Mouse (Mus musculus) intestine, embryonic 16.5 days (tissue): ENCODE data around the gene Ppox. TPM values are rescaled to one million over a fixed set of nuclear protein-coding genes. Genes with fewer than 3 reads are reported as not detected.

ENCODE experiments used
- ATAC-seq: fragments of 200-750 bp; cut with Nextera tagmentation; 2 replicates; pipeline ENCODE4 v1.8.0; 2017; ENCODE audit warnings: moderate TSS enrichment, moderate library complexity
- H3K27ac ChIP-seq: fragments of 300-500 bp; sonication (generic); 2 replicates; pipeline ENCODE4 v1.5.1; 2014; ENCODE audit warnings: mild to moderate bottlenecking, low read length
- H3K27me3 ChIP-seq: fragments of 300-500 bp; sonication (generic); replicated peaks from 2 replicates; pipeline ENCODE4 v1.6.1; 2014; ENCODE audit warnings: low read length, control low read depth, mixed read lengths; ENCODE audit not compliant: control insufficient read depth, insufficient read depth
- H3K36me3 ChIP-seq: fragments of 300-500 bp; sonication (generic); 2 replicates; pipeline ENCODE4 v1.6.1; 2014; ENCODE audit warnings: low read length, control low read depth; ENCODE audit not compliant: control insufficient read depth, insufficient read depth
- H3K4me1 ChIP-seq: fragments of 300-500 bp; sonication (generic); 2 replicates; pipeline ENCODE4 v1.6.1; 2014; ENCODE audit warnings: low read length, control low read depth, mixed read lengths; ENCODE audit not compliant: control insufficient read depth, insufficient read depth
- H3K4me2 ChIP-seq: fragments of 300-500 bp; sonication (generic); 2 replicates; pipeline ENCODE4 v1.6.1; 2014; ENCODE audit warnings: low read depth, low read length, control low read depth
- H3K4me3 ChIP-seq: fragments of 300-500 bp; sonication (generic); 2 replicates; pipeline ENCODE4 v1.5.1; 2014; ENCODE audit warnings: mild to moderate bottlenecking, low read length
- H3K9ac ChIP-seq: fragments of 300-500 bp; sonication (generic); 2 replicates; pipeline ENCODE4 v1.6.1; 2014; ENCODE audit warnings: low read depth, low read length
- H3K9me3 ChIP-seq: fragments of 300-500 bp; sonication (generic); 2 replicates; pipeline ENCODE4 v1.6.1; 2016; ENCODE audit warnings: low read length, control low read depth; ENCODE audit not compliant: control insufficient read depth
- WGBS: fragments of 180-500 bp; shearing (Covaris S2); extraction: QIAGEN DNeasy Blood & Tissue Kit; methylation state at CpG from one replicate; pipeline ENCODE4 v1.1.7; 2014; 5-methylcytosine and 5-hydroxymethylcytosine counted together
- polyA plus RNA-seq: library from polyadenylated mRNA; unstranded; fragments of >200 nt; fragmentation: Nextera tagmentation; extraction: Ambion mirVana; gene quantifications from 2 replicates; pipeline ENCODE4 v1.2.1, GENCODE M21; 2015

Gene Ppox
- polyA plus RNA-seq, 1 experiment from 2014 or later, result 40.9 TPM

GRCm38 (mm10) chr1:171288328-171288727 is 7.3 kb upstream of the Ppox start:
- 0 out of 2 replicates have a peak overlapping the region, but pooled peaks have one; percentile 6 for H3K27ac ChIP-seq
- no peak overlapping the region; the same call in 1 of the 2 replicates for H3K4me3 ChIP-seq

DNA sequence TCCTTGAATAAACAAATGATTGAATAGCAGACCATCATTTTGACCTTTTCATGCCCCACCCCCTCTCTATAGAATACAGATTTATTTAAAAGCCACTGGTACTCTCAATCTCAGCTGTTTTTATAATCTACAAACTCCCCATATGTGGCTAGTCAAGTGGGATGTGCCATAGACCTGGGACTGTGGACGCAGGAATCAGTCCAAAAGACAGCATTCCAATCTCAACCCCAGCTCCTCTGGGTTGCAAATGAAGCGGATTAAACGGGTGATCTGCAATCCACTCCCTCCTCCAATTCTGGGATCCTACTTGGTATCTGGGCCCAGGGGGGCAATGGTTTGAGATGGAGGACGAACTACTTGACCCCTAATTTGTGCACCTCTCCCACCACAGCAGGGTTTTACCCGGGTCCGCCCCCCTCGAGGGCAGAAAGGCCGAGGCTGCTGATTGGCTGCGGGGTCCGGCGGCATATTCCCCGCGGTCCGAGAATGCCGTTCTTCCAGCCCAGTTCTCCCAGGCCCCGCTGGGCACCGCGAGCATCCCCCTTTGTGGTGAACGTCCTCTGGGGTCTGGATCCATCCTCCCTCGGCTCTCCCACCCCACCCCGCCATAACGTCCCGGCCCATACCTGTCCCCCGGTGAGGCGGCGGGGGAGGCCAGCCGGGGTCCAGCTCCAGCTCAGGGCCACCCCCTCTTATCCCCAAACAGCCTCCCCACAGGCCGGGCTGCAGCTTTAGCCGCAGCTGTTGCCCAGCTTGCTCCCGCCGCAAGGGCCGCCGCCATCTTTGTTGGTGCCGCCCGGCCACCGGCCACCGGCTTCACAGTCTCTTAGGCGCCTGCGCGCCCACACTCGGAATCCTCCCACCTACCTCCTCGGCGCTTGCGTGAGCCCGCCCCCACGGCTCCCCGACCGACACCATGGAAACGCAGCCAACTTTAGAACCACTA is 6.4 kb upstream of the Ppox start, which contains the start of gene Usp21:
TSS of gene Usp21 (minus strand) at position 856 of the 946 bp plus-strand sequence.
- Histone ChIP-seq H3K4me2 (peak within 1 kb of the TSS; percentile 73), H3K9ac (peak within 1 kb of the TSS; percentile 90), H3K27ac (peak within 1 kb of the TSS; percentile 74), H3K9me3 (no peaks in the 10 kb centered on the region), H3K36me3 (peaks cover 8% of the 10 kb centered on the region; the same call in 1 of the 2 replicates), H3K27me3 (no peaks in the 10 kb centered on the region), H3K4me3 (peak within 1 kb of the TSS; percentile 71), H3K4me1 (peaks cover 9% of the 10 kb centered on the region)
- WGBS, result under 1% methylated on average over 45 of the region's 49 CpGs
- peak; percentile 95 for ATAC-seq

More at GRCm38 (mm10) chr1:171288328-171288727, 7.3 kb upstream of the Ppox start:
- peaks cover 11% of the 10 kb centered on the region for H3K4me1 ChIP-seq
- H3K27me3 ChIP-seq, result no peaks in the 10 kb centered on the region
- WGBS, result 61% methylated on average over 4 of the region's 4 CpGs
- H3K4me2 ChIP-seq, result no peak overlapping the region
- no peak for ATAC-seq
- no peak overlapping the region for H3K9ac ChIP-seq
- H3K9me3 ChIP-seq, result no peaks in the 10 kb centered on the region
- peaks cover 8% of the 10 kb centered on the region; the same call in 1 of the 2 replicates for H3K36me3 ChIP-seq

DNA sequence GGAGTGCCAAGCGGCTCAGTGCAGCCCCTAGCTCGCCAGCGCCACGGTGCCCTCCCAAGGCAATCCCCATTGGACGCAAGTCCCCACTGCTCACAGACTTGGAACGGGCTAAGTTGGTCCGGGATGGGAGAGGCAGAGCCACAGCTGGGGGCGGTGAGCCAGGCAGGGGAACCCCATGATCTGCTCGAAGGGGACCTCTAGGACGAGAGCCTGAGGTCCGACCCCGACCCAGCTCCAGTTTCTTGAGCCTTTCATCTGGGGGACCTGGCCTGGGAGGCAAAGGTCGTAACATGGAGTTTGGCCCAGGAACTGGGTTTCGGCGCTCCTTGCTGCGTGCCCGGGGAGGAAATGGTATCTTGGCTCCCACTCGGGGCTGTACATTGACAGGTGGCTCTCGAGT is 5.5 kb upstream of the Ppox start:
- Histone ChIP-seq H3K9me3 (no peaks in the 10 kb centered on the region), H3K4me1 (peaks cover 15% of the 10 kb centered on the region), H3K36me3 (peaks cover 8% of the 10 kb centered on the region; the same call in 1 of the 2 replicates), H3K27me3 (no peaks in the 10 kb centered on the region), H3K27ac (no peak overlapping the region), H3K4me3 (no peak overlapping the region), H3K9ac (no peak overlapping the region), H3K4me2 (no peak overlapping the region)
- no peak for ATAC-seq
- WGBS, result 90% methylated on average over 19 of the region's 19 CpGs

DNA sequence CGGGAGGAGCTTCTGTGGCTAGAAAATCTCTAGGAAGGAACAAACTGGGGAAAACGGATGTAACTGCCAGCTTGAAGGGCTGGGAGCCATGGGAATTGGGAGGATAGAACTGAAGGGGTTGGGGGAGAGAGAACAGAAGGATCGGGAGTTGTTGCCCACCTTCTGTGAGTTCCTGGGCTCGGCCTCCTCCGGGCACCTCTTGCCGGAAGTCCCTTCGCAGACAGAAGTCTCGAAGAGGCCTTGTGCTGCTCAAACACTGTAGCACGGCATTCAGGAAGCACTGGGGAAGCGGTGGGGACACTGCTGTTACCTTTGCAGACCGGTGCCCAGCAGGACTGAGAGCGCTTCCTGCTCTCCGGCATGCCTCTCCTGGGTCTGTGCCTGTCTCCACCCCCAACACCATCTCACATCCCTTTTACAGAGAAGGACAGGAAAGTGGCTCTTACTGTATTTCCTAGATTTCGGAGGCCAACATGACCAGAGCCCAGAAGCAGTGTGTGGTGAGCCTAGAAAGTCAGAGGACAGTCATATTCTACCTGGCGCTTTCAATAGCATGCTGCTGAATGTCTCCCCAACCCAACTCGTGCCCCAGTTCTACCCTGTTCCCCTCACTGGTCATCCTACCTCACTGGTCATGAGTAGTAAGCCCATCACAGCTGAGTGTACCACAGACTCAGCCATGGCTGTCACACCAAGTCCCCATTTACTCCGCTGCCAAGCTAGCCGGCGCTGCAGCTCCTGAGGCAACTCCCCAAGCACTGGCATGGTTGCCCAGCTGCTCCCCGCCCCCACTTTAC is 4.3 kb upstream of the Ppox start:
- Histone ChIP-seq H3K27ac (no peak overlapping the region), H3K4me1 (peaks cover 17% of the 10 kb centered on the region), H3K9ac (no peak overlapping the region), H3K9me3 (no peaks in the 10 kb centered on the region), H3K4me3 (no peak overlapping the region; the same call in 1 of the 2 replicates), H3K4me2 (no peak overlapping the region), H3K27me3 (no peaks in the 10 kb centered on the region), H3K36me3 (peaks cover 8% of the 10 kb centered on the region; the same call in 1 of the 2 replicates)
- 84% methylated on average over 20 of the region's 20 CpGs for WGBS
- no peak for ATAC-seq

GRCm38 (mm10) chr1:171284491-171284890 is 3.5 kb upstream of the Ppox start:
- H3K9me3 ChIP-seq, result no peaks in the 10 kb centered on the region
- peaks cover 8% of the 10 kb centered on the region; the same call in 1 of the 2 replicates for H3K36me3 ChIP-seq
- ATAC-seq, result no peak
- H3K27me3 ChIP-seq, result no peaks in the 10 kb centered on the region
- no peak overlapping the region for H3K9ac ChIP-seq
- peaks cover 23% of the 10 kb centered on the region for H3K4me1 ChIP-seq
- 89% methylated on average over 15 of the region's 15 CpGs for WGBS
- no peak overlapping the region for H3K4me3 ChIP-seq
- H3K4me2 ChIP-seq, result no peak overlapping the region
- no peak overlapping the region for H3K27ac ChIP-seq

DNA sequence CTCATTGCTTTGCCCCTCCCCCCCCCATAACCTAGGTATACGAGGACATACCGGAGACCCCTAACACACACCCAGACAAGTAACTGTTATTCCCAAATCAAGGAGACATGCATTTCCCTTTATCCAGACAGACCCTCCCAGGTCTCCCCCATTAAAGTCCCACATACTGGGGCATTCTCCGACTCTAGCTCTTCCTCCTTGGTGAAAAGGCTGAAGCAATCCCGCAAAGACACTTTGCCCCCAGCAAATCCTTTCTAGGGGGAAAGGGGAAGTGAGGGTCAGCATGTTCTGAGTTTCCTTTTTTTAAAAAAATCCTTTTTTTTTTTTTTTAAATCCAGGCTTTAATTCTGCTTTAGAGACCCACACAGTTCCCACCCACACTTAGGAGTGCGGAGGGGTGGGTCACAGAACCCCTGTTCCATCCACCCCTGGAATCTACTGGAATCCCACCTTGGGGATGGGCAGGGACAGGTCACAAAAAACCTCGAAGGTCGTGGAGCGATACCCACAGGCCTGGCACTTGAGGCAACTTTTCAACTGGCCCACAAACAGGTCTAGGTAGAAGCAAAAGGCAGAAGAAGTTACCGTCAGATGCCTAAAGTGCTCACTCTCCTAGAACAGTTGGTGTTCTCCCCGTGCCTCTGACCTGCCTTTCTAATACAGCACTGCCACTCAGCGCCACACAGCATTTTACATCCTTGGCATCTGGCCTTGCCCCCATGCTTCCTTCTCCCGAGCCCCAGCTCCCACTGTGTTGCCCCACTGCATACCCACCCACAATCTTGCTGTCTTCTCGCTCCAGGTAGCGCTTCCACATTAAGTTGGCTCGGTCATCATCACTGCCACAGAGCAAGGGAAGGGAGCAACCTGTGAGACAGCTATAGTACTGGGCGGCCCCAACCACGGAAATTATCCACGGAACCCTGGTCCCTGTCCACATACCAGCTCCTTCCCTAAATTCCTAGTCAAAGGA is 2.5 kb upstream of the Ppox start:
- Histone ChIP-seq H3K9ac (no peak overlapping the region), H3K27me3 (no peaks in the 10 kb centered on the region), H3K4me3 (no peak overlapping the region), H3K9me3 (no peaks in the 10 kb centered on the region), H3K27ac (no peak overlapping the region), H3K4me1 (peaks cover 23% of the 10 kb centered on the region), H3K36me3 (peaks cover 8% of the 10 kb centered on the region; the same call in 1 of the 2 replicates), H3K4me2 (no peak overlapping the region)
- WGBS, result 91% methylated on average over 18 of the region's 18 CpGs
- no peak for ATAC-seq

GRCm38 (mm10) chr1:171282086-171282805 is 1.3 kb upstream of the Ppox start:
- no peaks in the 10 kb centered on the region for H3K27me3 ChIP-seq
- H3K9ac ChIP-seq, result peak overlapping the region; percentile 77; the same call in 1 of the 2 replicates
- H3K27ac ChIP-seq, result no peak overlapping the region; the same call in 1 of the 2 replicates
- H3K9me3 ChIP-seq, result no peaks in the 10 kb centered on the region
- no peak for ATAC-seq
- WGBS, result 79% methylated on average over 18 of the region's 18 CpGs
- H3K4me3 ChIP-seq, result peak overlapping the region; percentile 68
- H3K4me2 ChIP-seq, result peak overlapping the region; percentile 83
- H3K36me3 ChIP-seq, result peaks cover 14% of the 10 kb centered on the region
- peaks cover 20% of the 10 kb centered on the region for H3K4me1 ChIP-seq

DNA sequence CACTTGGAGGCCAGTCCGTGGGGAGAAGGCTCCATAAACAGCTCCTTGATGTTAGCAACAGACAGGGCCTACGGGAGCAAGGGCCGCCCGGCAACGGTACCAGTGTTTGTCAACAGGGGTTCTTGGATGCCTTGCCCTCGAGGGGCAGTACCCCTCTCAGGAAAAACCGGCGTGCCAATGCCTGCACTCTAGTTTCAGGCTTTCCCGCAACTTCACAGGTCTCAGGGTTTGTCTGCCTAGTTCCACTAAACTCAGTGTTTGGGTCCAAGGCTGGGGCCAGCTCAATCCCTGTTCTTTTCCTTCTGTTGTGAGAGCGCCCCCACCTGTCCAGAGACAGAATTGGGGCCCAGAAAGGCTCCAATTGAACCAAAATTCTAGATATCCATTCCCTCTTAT is 540 bp upstream of the Ppox start:
- H3K36me3 ChIP-seq, result peaks cover 20% of the 10 kb centered on the region
- peak overlapping the region; percentile 77 for H3K9ac ChIP-seq
- peak; percentile 58 for ATAC-seq

More for the DNA sequence above, 540 bp upstream of the Ppox start:
- H3K27ac ChIP-seq, result peak overlapping the region; percentile 91
- under 1% methylated on average over 10 of the region's 10 CpGs for WGBS
- H3K4me1 ChIP-seq, result peaks cover 17% of the 10 kb centered on the region
- no peaks in the 10 kb centered on the region for H3K9me3 ChIP-seq
- no peaks in the 10 kb centered on the region for H3K27me3 ChIP-seq
- H3K4me2 ChIP-seq, result peak overlapping the region; percentile 83
- peak overlapping the region; percentile 68 for H3K4me3 ChIP-seq
